Mouse (Mus musculus): Measurements from ENCODE around the gene Cpox. TPM values are rescaled to one million over a fixed set of nuclear protein-coding genes. Genes with fewer than 3 reads are reported as not detected.

Gene Cpox
- total and polyA plus RNA-seq, 3 experiments: 70.3 to 77.2 (median 75.6) TPM

DNA sequence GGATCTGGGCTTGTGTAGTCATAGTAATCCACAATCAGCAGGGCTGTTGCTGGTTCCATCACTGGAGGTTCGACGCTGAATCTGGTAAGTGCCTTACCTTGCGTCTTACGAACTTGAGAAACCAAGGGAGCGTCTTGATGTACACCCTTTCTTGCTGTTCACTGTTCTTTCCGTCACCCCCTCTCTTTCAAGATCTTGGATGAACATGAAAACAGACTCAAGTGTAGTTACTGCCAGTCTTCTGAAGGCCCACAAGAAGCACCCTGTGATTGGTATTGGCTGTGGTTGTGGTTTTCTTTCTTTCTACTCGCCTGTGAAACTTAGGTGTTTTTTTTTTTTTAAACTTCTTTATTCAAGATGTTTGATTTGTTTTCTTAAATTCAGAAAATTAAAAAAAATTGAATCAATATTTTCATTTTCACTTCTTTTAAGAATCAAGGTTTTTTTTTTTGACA is 48.6 kb downstream of the Cpox start, which contains the start of gene Gpr15:
Gene Gpr15 (minus strand): TSS at position 405 of the 455 bp plus-strand sequence.
- peak within 1 kb of the TSS; percentile 6; the same call in 1 of the 2 replicates for H3K27ac ChIP-seq (ENCODE audit: insufficient read depth, low read depth)
- H3K4me3 ChIP-seq (replicated peaks in 1 of 3; ENCODE audit: low read depth in 2 of 3, low read length in 2 of 3, poor library complexity in 1 of 3): peak within 1 kb of the TSS in 1 of 3 experiments; percentile 51
- H3K79me2 ChIP-seq (replicated peaks; ENCODE audit: control insufficient read depth, extremely low read depth, insufficient read depth, poor library complexity, severe bottlenecking): peaks cover 13% of the 10 kb centered on the region; the same call in 1 of the 2 replicates
- H3K9me3 ChIP-seq (replicated peaks; ENCODE audit: low read length): no peaks in the 10 kb centered on the region
- H3K4me2 ChIP-seq (ENCODE audit: insufficient read depth, low read depth, poor library complexity, severe bottlenecking): no peak within 1 kb of the TSS
- H3K27me3 ChIP-seq (replicated peaks): no peaks in the 10 kb centered on the region
- in situ Hi-C loops (cut with MboI; ENCODE audit: low pct_ligation_motif_present, low pct_unique_long_range_greater_than_20kb, low sequenced_read_pairs) (no loop called here), dilution Hi-C loops (cut with MboI; ENCODE audit: extremely low pct_ligation_motif_present, extremely low pct_unique_long_range_greater_than_20kb, low sequenced_read_pairs) (no loop called here)
- TF ChIP-seq MAFK (IDR thresholded peaks at IDR 0.05; ENCODE audit: insufficient replicate concordance, low read length) (no peak), RCOR1 (conservative IDR thresholded peaks at IDR 0.05; ENCODE audit: low read depth, low read length) (no peak), CHD2 (IDR thresholded peaks at IDR 0.05; ENCODE audit: low read length) (no peak), SMC3 (IDR thresholded peaks at IDR 0.05; ENCODE audit: low read depth, low read length) (no peak), MYC (IDR thresholded peaks at IDR 0.05; ENCODE audit: low read depth, low read length) (no peak), UBTF (IDR thresholded peaks at IDR 0.05; ENCODE audit: low read depth, low read length) (no peak), ETS1 (conservative IDR thresholded peaks at IDR 0.05; ENCODE audit: low read depth, low read length) (no peak), MAZ (IDR thresholded peaks at IDR 0.05; ENCODE audit: low read depth, low read length) (no peak), TCF12 (IDR thresholded peaks at IDR 0.05; ENCODE audit: low read depth, low read length) (no peak), USF2 (conservative IDR thresholded peaks at IDR 0.05; ENCODE audit: low read depth, low read length) (no peak), JUND (conservative IDR thresholded peaks at IDR 0.05; ENCODE audit: low read depth, low read length) (no peak), MXI1 (IDR thresholded peaks at IDR 0.05; ENCODE audit: low read depth, low read length) (no peak), MEF2A (IDR thresholded peaks at IDR 0.05; ENCODE audit: borderline replicate concordance, low read depth, low read length) (no peak), USF1 (IDR thresholded peaks at IDR 0.05; ENCODE audit: low read depth, low read length) (no peak), CHD1 (IDR thresholded peaks at IDR 0.05; ENCODE audit: low read depth, low read length) (no peak), POLR2AphosphoS2 (IDR thresholded peaks at IDR 0.05; ENCODE audit: low read depth, low read length) (no peak)
- H3K9ac ChIP-seq (ENCODE audit: insufficient read depth, low read depth): peak within 1 kb of the TSS; percentile 12; the same call in 1 of the 2 replicates
- peaks cover 12 to 17% of the 10 kb centered on the region in 2 experiments for H3K36me3 ChIP-seq (replicated peaks in 1 of 2; ENCODE audit: control insufficient read depth in 1 of 2, insufficient read depth in 1 of 2, low read length in 1 of 2)
- peaks cover 0 to 8% of the 10 kb centered on the region in 2 experiments; a peak in 2 of 4 replicates for H3K4me1 ChIP-seq (ENCODE audit: control insufficient read depth in 1 of 2, insufficient read depth in 2 of 2)
- DNase-seq (ENCODE audit: extremely low read depth): no peak

GRCm38 (mm10) chr16:58722292-58722691 is 52.2 kb downstream of the Cpox start:
- Histone ChIP-seq H3K4me3 (replicated peaks in 1 of 3; ENCODE audit: low read depth in 2 of 3, low read length in 2 of 3, poor library complexity in 1 of 3) (peak overlapping the region in 1 of 3 experiments; percentile 22), H3K79me2 (replicated peaks; ENCODE audit: control insufficient read depth, extremely low read depth, insufficient read depth, poor library complexity, severe bottlenecking) (peaks cover 16% of the 10 kb centered on the region; the same call in 1 of the 2 replicates), H3K4me2 (ENCODE audit: insufficient read depth, low read depth, poor library complexity, severe bottlenecking) (no peak overlapping the region), H3K27ac (ENCODE audit: insufficient read depth, low read depth) (no peak overlapping the region), H3K9me3 (replicated peaks; ENCODE audit: low read length) (no peaks in the 10 kb centered on the region), H3K27me3 (replicated peaks) (peaks cover 3% of the 10 kb centered on the region), H3K4me1 (ENCODE audit: control insufficient read depth in 1 of 2, insufficient read depth in 2 of 2) (peaks cover 0 to 15% of the 10 kb centered on the region in 2 experiments; a peak in 2 of 4 replicates), H3K9ac (ENCODE audit: insufficient read depth, low read depth) (0 out of 2 replicates have a peak overlapping the region, but pooled peaks have one; percentile 6), H3K36me3 (replicated peaks in 1 of 2; ENCODE audit: control insufficient read depth in 1 of 2, insufficient read depth in 1 of 2, low read length in 1 of 2) (peaks cover 12 to 13% of the 10 kb centered on the region in 2 experiments)
- dilution Hi-C loops (cut with MboI; ENCODE audit: extremely low pct_ligation_motif_present, extremely low pct_unique_long_range_greater_than_20kb, low sequenced_read_pairs) (no loop called here), in situ Hi-C loops (cut with MboI; ENCODE audit: low pct_ligation_motif_present, low pct_unique_long_range_greater_than_20kb, low sequenced_read_pairs) (no loop called here)
- TF ChIP-seq SMC3 (IDR thresholded peaks at IDR 0.05; ENCODE audit: low read depth, low read length) (no peak), MXI1 (IDR thresholded peaks at IDR 0.05; ENCODE audit: low read depth, low read length) (no peak), GABPA (IDR thresholded peaks at IDR 0.05; ENCODE audit: insufficient replicate concordance, low read depth, low read length) (no peak), E2F4 (IDR thresholded peaks at IDR 0.05; ENCODE audit: insufficient replicate concordance, low read depth, low read length) (no peak), POLR2AphosphoS2 (IDR thresholded peaks at IDR 0.05; ENCODE audit: low read depth, low read length) (no peak), MEF2A (IDR thresholded peaks at IDR 0.05; ENCODE audit: borderline replicate concordance, low read depth, low read length) (no peak), POLR2A (IDR thresholded peaks at IDR 0.05; ENCODE audit: low read depth, low read length) (no peak), MAX (IDR thresholded peaks at IDR 0.05; ENCODE audit: low read length) (no peak), UBTF (IDR thresholded peaks at IDR 0.05; ENCODE audit: low read depth, low read length) (no peak), CHD1 (IDR thresholded peaks at IDR 0.05; ENCODE audit: low read depth, low read length) (no peak), NRF1 (IDR thresholded peaks at IDR 0.05; ENCODE audit: low read depth, low read length) (no peak), ZC3H11A (IDR thresholded peaks at IDR 0.05; ENCODE audit: low read depth, low read length) (no peak), NELFE (IDR thresholded peaks at IDR 0.05; ENCODE audit: low read depth, low read length) (no peak), USF1 (IDR thresholded peaks at IDR 0.05; ENCODE audit: low read depth, low read length) (no peak)
- DNase-seq (ENCODE audit: extremely low read depth): no peak

All from CH12.LX (cell line).